Mouse (Mus musculus) heart, embryonic 11.5 days (tissue): ENCODE measurements around the gene Csnk2b. TPM values are rescaled to one million over a fixed set of nuclear protein-coding genes. Genes with fewer than 3 reads are reported as not detected.
A peak's percentile ranks its signal among the peaks of the same experiment; 100 is the strongest.
"Not testable (repeated sequence)": the region's sequence is repeated elsewhere in the genome, so short reads cannot be mapped to it uniquely, and the experiment has no call there.

Source experiments
- ATAC-seq: fragments of 200-750 bp; cut with Nextera tagmentation; replicated peaks from 2 replicates; pipeline ENCODE4 v1.8.0; 2017; ENCODE audit warnings: moderate library complexity; ENCODE audit not compliant: insufficient number of reproducible peaks, low FRiP score, low TSS enrichment
- H3K27ac ChIP-seq: fragments of 300-500 bp; sonication (generic); 2 replicates; pipeline ENCODE4 v1.5.1; 2014; ENCODE audit warnings: mild to moderate bottlenecking, low read depth, low read length
- H3K27me3 ChIP-seq: fragments of 300-500 bp; sonication (generic); 2 replicates; pipeline ENCODE4 v1.6.1; 2014; ENCODE audit warnings: mild to moderate bottlenecking, low read length, mixed read lengths; ENCODE audit not compliant: control insufficient read depth, insufficient read depth
- H3K36me3 ChIP-seq: fragments of 300-500 bp; sonication (generic); 2 replicates; pipeline ENCODE4 v1.6.1; 2014; ENCODE audit warnings: mild to moderate bottlenecking, low read length, moderate library complexity, mixed read lengths; ENCODE audit not compliant: control insufficient read depth, insufficient read depth
- H3K4me1 ChIP-seq: fragments of 300-500 bp; sonication (generic); 2 replicates; pipeline ENCODE4 v1.6.1; 2014; ENCODE audit warnings: low read length; ENCODE audit not compliant: control insufficient read depth, insufficient read depth
- H3K4me2 ChIP-seq: fragments of 300-500 bp; sonication (generic); 2 replicates; pipeline ENCODE4 v1.6.1; 2014; ENCODE audit warnings: mild to moderate bottlenecking, moderate library complexity
- H3K4me3 ChIP-seq: fragments of 300-500 bp; sonication (generic); 2 replicates; pipeline ENCODE4 v1.5.1; 2014; ENCODE audit warnings: low read depth, low read length
- H3K9ac ChIP-seq: fragments of 300-500 bp; sonication (generic); 2 replicates; pipeline ENCODE4 v1.6.1; 2014; ENCODE audit warnings: mild to moderate bottlenecking, low read depth, low read length, moderate library complexity
- H3K9me3 ChIP-seq: fragments of 300-500 bp; sonication (generic); replicated peaks from 2 replicates; pipeline ENCODE4 v1.6.1; 2016; ENCODE audit warnings: low read length; ENCODE audit not compliant: control insufficient read depth
- WGBS: fragments of 180-500 bp; shearing (Covaris S2); extraction: QIAGEN DNeasy Blood & Tissue Kit; methylation state at CpG from one replicate; pipeline ENCODE4 v1.1.7; 2014; ENCODE audit not compliant: insufficient replicate concordance; 5-methylcytosine and 5-hydroxymethylcytosine counted together
- polyA plus RNA-seq: library from polyadenylated mRNA; unstranded; fragments of >200 nt; fragmentation: Nextera tagmentation; extraction: Ambion mirVana; gene quantifications from 2 replicates; pipeline ENCODE4 v1.2.1, GENCODE M21; 2014

The Csnk2b gene
- polyA plus RNA-seq, 1 experiment from 2014 or later: 221 TPM

GRCm38 (mm10) chr17:35123287-35123686 is 1.4 kb upstream of the Csnk2b start:
- not testable (repeated sequence) for H3K9ac ChIP-seq, H3K27ac ChIP-seq, ATAC-seq, H3K9me3 ChIP-seq, H3K4me2 ChIP-seq, H3K27me3 ChIP-seq, H3K4me3 ChIP-seq, H3K36me3 ChIP-seq
- WGBS: 84% methylated on average over 9 of the region's 9 CpGs
- H3K4me1 ChIP-seq: peaks cover 23% of the 10 kb centered on the region

GRCm38 (mm10) chr17:35121143-35121799 is 582 bp downstream of the Csnk2b start, which contains the start of gene Gpank1:
Gpank1 (plus strand) TSS chr17:35121455.
- WGBS: under 1% methylated on average over 50 of the region's 50 CpGs
- peak within 1 kb of the TSS; percentile 84 for H3K27ac ChIP-seq
- peak; percentile 89 for ATAC-seq
- H3K4me3 ChIP-seq: peak within 1 kb of the TSS; percentile 91
- peak within 1 kb of the TSS; percentile 98 for H3K4me2 ChIP-seq
- peaks cover 13% of the 10 kb centered on the region for H3K36me3 ChIP-seq
- peaks cover 13% of the 10 kb centered on the region for H3K4me1 ChIP-seq
- H3K9ac ChIP-seq: peak within 1 kb of the TSS; percentile 89
- no peaks in the 10 kb centered on the region for H3K27me3 ChIP-seq
- H3K9me3 ChIP-seq: no peaks in the 10 kb centered on the region

GRCm38 (mm10) chr17:35120745-35121142 is 1.1 kb downstream of the Csnk2b start:
- H3K27ac ChIP-seq: peak overlapping the region; percentile 55; the same call in 1 of the 2 replicates
- WGBS: under 1% methylated on average over 33 of the region's 33 CpGs

GRCm38 (mm10) chr17:35115046-35116019 is 6.5 kb downstream of the Csnk2b start, which contains the start of gene Ly6g5b:
Ly6g5b (minus strand) TSS chr17:35115428.
- Histone ChIP-seq H3K4me2 (no peak within 1 kb of the TSS), H3K27ac (no peak within 1 kb of the TSS), H3K9ac (no peak within 1 kb of the TSS), H3K4me3 (no peak within 1 kb of the TSS), H3K27me3 (no peaks in the 10 kb centered on the region), H3K9me3 (no peaks in the 10 kb centered on the region), H3K36me3 (peaks cover 18% of the 10 kb centered on the region), H3K4me1 (peaks cover 8% of the 10 kb centered on the region; the same call in 1 of the 2 replicates)
- ATAC-seq: no peak
- 81% methylated on average over 8 of the region's 8 CpGs for WGBS

More at GRCm38 (mm10) chr17:35120745-35121142, 1.1 kb downstream of the Csnk2b start:
- Histone ChIP-seq H3K27me3 (no peaks in the 10 kb centered on the region), H3K36me3 (peaks cover 15% of the 10 kb centered on the region), H3K9ac (peak overlapping the region; percentile 89), H3K4me3 (peak overlapping the region; percentile 91), H3K9me3 (no peaks in the 10 kb centered on the region), H3K4me1 (peaks cover 13% of the 10 kb centered on the region), H3K4me2 (peak overlapping the region; percentile 98)
- 0 out of 2 replicates have a peak, but pooled peaks have one; percentile 3 for ATAC-seq

- 55% methylated on average over 9 of the region's 9 CpGs for WGBS
Observed at GRCm38 (mm10) chr17:35111774-35112173, 10.1 kb downstream of the Csnk2b start.

GRCm38 (mm10) chr17:35108097-35108496 is 13.8 kb downstream of the Csnk2b start, which contains the start of gene Ly6g5c:
Ly6g5c (plus strand) TSS chr17:35108279.
- ATAC-seq: no peak
- Histone ChIP-seq H3K4me1 (peaks cover 5% of the 10 kb centered on the region; the same call in 1 of the 2 replicates), H3K9ac (no peak within 1 kb of the TSS), H3K36me3 (no peaks in the 10 kb centered on the region), H3K27ac (no peak within 1 kb of the TSS), H3K4me2 (no peak within 1 kb of the TSS), H3K27me3 (no peaks in the 10 kb centered on the region), H3K9me3 (no peaks in the 10 kb centered on the region), H3K4me3 (no peak within 1 kb of the TSS)
- WGBS: 77% methylated on average over 6 of the region's 6 CpGs

More at GRCm38 (mm10) chr17:35111774-35112173, 10.1 kb downstream of the Csnk2b start:
- no peaks in the 10 kb centered on the region for H3K27me3 ChIP-seq
- 0 out of 2 replicates have a peak, but pooled peaks cover 6% of the 10 kb centered on the region for H3K36me3 ChIP-seq
- 0 out of 2 replicates have a peak, but pooled peaks cover 3% of the 10 kb centered on the region for H3K4me1 ChIP-seq
- ATAC-seq: no peak
- no peak overlapping the region for H3K9ac ChIP-seq
- peak overlapping the region; percentile 41; the same call in 1 of the 2 replicates for H3K27ac ChIP-seq
- H3K4me2 ChIP-seq: peak overlapping the region; percentile 19
- no peak overlapping the region for H3K4me3 ChIP-seq
- no peaks in the 10 kb centered on the region for H3K9me3 ChIP-seq

GRCm38 (mm10) chr17:35106522-35106921 is 15.3 kb downstream of the Csnk2b start:
- Histone ChIP-seq H3K4me1 (peaks cover 13% of the 10 kb centered on the region), H3K4me2 (no peak overlapping the region), H3K36me3 (peaks cover 6% of the 10 kb centered on the region; the same call in 1 of the 2 replicates), H3K27me3 (no peaks in the 10 kb centered on the region), H3K9me3 (no peaks in the 10 kb centered on the region), H3K27ac (no peak overlapping the region), H3K9ac (no peak overlapping the region), H3K4me3 (no peak overlapping the region)
- ATAC-seq: no peak
- 68% methylated on average over 3 of the region's 3 CpGs for WGBS

GRCm38 (mm10) chr17:35105740-35106389 is 16.0 kb downstream of the Csnk2b start:
- Histone ChIP-seq H3K27me3 (no peaks in the 10 kb centered on the region), H3K4me3 (no peak overlapping the region), H3K4me2 (no peak overlapping the region), H3K9me3 (no peaks in the 10 kb centered on the region), H3K36me3 (peaks cover 10% of the 10 kb centered on the region; the same call in 1 of the 2 replicates), H3K4me1 (peaks cover 12% of the 10 kb centered on the region), H3K9ac (no peak overlapping the region), H3K27ac (no peak overlapping the region)
- 25% methylated on average over 13 of the region's 13 CpGs for WGBS
- no peak for ATAC-seq
